Mouse (Mus musculus) right cerebral cortex, adult 2 months (tissue): ENCODE data around the gene Taok3.

Experiments
- DNase-seq, 2 experiments: peaks; one replicate each; pipeline ENCODE4 v3.0.0; 2021 to 2022; ENCODE audit warnings: low spot score in 2 of 2

The Taok3 gene

DNA sequence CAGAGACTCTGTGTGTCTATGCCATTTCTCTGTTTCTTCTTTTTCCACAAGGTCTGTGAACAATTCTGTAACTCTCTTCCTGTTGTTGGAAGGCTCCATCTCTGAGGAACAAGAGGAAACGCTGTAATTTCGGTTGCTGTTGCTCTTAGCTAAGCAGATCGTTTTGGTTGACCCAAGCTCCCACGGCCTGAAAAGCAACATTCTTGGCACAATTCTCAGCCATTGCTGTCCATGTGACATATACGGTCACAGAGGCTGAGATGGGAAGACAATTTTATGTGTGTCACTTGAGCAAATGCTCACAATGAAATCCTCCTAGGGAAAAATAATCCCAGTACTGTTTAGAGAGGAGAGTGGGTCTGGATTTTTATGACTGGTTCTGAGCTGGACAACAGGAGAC lies 62.0 kb downstream of the Taok3 start:
- no peak for DNase-seq

DNA sequence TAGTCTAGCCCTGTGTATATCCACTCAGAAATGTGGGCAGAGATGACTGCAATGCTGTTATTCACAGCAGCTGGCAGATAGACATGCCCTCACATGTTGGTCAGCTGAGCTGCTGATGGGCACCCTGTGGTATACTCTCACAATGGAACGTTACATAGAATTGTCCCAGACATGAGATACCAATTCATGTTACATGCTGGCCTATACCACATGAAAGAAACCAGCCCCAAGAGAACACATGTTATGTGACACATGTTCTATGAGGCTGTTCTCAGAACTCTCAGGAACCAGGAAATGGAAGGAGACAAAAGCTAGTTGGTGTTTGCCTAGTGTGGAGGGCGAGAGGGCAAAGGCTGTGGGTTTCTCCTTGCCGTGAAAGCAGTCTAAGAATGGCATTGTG lies 62.5 kb downstream of the Taok3 start:
- DNase-seq, result no peak

DNA sequence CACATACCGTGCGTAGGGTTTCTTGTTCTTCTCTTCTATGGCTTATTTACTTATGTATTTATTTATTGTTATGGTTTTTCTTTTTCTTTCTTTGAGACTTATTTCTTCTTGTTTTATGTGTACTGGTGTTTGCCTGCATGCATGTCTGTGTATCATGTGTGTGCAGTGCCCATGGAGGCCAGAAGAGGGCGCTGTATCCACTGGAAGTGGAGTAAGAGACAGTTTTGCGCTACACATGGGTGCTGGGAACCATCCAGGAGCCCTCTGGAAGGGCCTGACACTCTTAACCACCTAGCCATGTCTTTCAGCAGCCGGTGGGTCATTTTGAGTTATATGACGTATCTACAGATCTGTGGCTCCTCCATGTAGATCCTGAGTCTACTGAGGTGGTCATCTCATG lies 64.9 kb downstream of the Taok3 start:
- DNase-seq, result no peak

DNA sequence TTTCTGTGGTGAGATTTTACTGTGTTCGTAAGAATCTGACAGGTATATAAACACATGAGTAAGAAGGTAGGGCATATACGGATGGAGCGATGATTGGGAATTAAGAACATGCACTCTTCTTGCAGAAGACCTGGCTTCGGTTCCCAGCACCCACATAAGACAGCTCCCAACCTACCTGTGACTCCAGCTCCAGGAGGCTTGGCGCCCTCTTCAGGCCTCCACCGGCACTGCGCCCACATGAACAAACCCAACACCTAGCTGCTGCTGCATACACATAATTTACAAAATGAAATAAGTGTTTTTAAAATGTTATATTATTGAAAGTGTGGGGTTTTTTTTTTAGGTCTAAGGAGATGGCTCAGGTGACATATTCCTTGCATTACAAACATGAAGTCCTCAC lies 65.7 kb downstream of the Taok3 start:
- no peak for DNase-seq

DNA sequence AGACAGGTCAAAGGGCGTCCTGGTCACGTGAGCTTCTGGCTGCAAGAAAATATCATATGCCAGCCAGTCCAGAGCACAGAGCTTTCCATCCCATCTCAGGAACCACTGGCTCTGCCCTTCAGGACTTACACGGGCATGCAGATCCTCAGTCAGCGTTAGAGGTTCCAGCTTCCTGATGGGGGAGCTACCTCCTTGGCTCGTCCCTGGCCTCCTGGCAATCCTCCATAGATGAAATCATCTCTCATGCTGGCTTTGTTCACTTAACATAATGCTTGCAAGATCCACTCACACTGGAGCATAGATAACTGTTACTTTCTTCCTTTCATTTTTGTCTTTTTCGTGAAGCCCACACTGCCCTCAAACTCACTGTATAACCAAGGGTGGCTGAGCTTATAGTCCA lies 72.1 kb downstream of the Taok3 start:
- no peak for DNase-seq

DNA sequence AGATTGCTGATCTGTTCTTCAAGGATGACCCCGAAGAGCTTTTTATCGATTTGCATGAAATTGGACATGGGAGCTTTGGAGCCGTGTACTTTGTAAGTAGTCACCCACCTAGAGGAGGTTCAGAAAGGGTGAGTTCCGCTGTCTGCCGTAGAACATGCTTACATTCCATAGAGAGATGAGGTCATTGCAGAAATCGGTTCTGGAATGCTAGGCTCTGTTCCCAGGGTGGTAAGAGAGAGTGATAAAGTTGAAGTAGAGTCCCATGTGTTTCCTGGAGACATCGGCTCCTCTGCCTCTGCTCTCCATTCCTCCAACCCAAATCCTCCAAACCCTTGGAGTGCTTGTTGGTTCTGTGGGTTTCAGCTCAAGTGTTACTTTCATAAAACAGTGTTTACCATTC lies 73.8 kb downstream of the Taok3 start:
- DNase-seq, result no peak

DNA sequence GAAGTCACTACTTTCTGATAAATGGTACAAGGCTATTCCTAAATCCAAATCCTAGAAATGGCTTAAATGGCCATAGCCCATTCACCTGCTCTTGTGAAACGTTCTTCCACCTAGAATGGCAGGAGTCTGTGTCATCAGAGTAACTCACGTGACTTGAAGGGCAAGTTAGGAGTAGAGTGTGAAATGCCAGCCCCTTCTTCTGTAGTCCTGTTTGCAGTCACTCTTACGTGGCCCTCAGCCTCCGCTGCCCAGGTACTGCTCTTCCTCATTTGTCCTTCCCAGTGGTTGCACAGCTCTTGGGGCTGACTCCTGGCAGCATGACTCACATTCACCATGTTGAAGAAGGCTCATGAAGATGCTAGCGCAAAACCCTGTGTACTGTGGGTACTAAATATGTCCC lies 74.7 kb downstream of the Taok3 start:
- no peak for DNase-seq

DNA sequence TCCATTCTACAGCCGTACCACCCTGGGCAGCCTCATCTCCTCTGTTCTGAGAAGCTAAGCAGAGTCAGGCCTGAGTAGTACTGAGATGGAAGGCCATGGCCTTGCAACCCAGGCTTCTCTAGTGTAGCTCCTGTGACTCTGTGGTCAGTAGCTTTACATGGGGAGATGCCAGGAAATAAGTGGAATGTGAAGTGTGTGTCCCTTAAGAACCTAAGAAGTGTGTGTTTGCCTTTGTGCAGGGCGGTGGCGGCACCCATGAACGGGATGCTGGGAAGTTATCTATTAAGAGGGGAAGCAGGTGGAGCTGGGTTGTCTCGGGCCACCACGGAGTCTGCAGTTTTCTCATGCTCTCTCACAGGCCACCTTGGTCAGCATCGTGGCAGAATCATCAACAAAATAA lies 76.6 kb downstream of the Taok3 start:
- DNase-seq, result no peak

DNA sequence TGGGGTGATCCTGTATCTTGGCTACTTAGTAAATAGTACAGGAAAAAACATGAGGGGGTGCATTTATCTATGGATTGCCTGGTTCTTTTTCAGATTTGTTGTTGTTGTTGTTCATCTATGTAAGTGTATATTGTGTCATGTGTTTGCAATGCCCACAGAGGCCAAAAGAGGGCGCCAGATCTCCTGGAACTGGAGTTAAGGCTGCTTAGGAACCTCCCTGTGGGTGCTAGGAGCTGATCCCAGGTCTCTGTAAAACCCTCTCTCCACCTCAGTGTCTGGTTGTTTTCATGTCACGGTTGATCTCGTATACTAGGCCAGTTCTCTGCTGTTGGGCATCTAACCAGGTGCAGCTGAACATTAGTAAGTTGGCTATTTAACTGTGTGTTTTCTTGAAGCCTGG lies 78.5 kb downstream of the Taok3 start:
- no peak for DNase-seq

DNA sequence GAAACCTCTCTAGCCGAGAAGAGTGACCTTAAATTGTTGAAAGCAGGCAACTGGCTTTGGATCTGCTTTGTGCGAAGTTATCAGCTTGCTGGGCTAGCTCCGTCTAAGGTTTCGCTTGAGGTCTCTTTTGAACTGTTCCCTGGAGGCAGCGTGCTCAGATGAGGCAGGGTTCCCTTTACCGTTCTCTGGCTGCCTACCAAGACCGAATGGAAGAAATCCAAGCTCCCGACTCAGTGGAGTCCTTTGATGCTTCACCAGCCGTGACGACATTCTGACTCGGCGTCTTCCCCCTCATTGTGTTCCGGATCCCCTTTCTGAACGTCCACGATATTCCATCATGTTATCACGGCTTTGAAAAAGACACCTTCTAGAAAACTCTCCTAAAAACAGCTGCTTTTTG lies 87.4 kb downstream of the Taok3 start:
- peak; percentile 7 to 11 for DNase-seq

DNA sequence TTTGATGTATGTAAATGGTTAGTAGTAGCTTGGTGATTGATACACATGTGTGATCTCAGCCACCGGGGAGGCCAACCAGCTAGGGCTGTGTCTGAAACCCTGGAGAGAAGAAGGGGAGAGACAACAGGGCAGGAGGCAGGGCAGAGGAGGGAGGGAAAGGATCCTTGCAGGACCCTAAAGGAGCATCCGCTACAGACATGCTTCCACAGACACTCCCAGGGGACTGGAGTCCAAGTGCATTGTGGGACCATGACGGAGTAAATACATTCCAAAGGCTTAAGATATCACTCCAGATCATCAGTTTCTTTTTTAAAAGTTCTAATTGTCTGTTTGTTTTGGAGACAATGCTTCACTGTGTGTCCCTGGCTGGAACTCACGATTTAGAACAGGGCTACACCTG lies 94.1 kb downstream of the Taok3 start:
- DNase-seq, result no peak

DNA sequence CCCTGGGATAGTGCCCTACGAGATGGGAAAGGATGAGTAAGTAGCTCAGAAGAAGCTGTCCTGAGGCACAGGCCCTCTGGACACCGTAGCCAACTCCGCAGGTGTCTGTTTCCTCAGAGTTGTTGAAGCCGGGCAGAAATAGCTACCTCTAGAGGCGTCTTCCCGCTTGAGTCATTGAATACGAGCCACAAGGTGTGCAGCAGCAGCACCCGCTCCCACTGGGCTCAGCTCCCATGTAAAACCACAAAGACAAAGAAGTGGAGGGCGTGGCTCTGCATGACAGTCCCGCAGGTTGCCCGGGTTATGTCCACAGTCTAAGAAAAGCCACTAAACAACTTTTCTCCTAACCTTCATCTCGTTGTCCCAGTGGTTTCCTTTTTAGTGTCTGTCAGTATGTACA lies 111.1 kb downstream of the Taok3 start:
- no peak for DNase-seq

DNA sequence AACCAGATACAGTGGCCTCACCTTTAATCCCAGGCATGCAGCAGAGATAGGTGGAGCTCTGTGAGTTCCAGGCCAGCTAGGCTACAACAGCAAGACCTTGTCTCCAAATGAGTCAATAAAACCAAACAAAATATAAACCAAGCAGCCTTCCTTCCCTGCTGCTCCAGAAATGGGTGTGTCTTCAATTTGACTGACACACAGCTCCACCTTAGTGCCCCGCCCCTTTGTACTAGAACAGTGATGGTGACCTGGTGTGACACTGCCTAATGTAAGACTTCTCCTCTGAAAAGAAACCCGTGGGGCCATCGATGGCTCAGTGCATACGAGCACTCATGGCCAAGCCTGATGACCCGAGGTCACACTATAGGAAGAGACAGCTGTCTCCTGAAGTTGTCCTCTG lies 116.6 kb downstream of the Taok3 start:
- no peak for DNase-seq

DNA sequence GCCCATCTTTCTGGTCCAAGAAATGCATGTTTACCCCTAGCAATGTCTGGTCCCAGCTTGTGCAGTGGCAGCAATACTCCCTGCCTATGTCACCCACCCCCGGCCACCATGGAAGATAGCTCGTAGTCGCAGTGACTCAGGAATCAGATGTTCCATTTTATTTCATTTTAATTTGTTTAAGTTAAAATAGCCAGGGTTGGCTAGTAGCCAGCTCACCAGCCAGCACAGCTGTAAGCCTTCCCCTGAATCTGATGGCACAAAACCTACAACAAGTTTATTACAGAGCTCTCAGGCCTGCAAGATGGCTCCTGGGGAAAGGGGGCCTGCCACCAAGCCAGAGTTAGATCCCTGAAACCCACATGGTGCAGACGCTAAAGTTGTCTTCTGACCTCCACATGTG lies 119.2 kb downstream of the Taok3 start:
- peak; percentile 23 to 32 for DNase-seq

DNA sequence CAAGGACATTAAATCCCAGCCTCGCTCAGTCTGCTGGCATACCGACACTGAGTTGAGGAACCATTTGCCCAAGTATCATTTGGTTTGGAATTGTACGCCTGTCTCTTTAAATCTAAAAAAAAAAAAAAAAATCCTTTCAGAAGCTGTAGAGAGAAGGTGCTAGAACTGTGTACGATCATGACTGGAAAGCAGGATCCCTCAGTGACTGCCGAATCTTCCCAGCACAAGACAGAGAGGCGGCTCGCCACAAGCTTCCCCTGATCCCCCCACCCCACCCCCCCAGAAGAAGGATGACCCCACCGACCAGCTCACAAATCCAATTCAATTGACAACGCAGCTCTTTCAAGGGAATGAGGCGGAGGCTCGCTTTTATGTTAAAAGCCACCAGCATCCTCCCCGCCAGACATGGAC lies 120.4 kb downstream of the Taok3 start:
- DNase-seq, result peak in 1 of 2 experiments; percentile 26

DNA sequence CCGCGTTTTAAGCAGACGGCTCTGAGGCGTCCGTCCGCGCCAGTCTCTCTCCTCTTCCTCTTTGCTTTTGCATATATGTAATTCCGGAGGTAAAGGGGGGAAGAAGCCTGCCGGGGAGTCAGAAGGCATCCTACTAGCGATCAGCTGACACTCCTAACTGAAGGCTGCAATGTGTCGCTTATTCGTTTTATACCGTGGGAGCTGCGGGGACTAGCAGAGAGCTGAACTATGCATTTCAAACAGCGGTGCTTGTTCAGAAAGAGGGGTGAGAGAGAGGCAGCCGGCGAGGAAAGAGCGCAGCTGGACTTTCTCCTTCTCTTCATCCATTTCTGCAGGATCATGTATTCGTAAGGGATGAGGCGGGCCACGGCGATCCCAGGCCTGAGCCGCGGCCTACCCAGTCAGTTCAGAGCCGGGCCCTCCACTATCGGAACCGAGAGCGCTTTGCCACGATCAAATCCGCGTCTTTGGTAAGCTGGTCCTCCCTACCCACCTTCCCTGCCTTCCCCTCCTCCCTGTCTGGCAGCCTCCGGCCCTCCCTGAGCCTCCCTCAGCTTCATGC lies 120.9 kb downstream of the Taok3 start:
- peak; percentile 60 to 68 for DNase-seq

DNA sequence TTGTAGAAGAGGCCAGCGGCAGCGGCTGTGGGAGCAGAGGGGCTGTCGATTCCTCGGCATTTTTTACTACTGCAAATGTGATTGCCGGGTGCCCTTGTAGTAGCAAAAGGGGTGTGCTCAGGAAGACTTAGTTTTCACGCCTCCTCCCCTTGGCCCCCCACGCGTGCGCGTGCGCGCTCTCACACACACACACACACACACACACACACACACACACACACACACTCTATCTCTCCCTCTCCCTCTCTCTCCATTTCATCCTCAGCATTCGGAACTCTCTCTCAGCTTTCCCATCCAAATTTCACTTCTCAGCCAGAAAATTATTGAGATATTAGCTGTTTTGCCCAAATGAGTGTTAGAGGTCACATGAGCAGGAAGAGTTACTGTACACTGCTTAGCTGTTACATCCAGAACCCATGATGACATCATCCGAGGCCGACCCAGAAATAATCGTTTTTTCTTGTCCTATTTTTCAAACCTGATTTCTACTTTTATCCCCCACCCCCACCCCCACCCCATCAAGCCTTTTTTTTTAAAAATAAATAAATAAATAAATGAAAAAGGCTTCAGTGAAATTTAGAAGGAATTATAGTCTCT lies 122.1 kb downstream of the Taok3 start:
- DNase-seq, result peak; percentile 58 to 62

DNA sequence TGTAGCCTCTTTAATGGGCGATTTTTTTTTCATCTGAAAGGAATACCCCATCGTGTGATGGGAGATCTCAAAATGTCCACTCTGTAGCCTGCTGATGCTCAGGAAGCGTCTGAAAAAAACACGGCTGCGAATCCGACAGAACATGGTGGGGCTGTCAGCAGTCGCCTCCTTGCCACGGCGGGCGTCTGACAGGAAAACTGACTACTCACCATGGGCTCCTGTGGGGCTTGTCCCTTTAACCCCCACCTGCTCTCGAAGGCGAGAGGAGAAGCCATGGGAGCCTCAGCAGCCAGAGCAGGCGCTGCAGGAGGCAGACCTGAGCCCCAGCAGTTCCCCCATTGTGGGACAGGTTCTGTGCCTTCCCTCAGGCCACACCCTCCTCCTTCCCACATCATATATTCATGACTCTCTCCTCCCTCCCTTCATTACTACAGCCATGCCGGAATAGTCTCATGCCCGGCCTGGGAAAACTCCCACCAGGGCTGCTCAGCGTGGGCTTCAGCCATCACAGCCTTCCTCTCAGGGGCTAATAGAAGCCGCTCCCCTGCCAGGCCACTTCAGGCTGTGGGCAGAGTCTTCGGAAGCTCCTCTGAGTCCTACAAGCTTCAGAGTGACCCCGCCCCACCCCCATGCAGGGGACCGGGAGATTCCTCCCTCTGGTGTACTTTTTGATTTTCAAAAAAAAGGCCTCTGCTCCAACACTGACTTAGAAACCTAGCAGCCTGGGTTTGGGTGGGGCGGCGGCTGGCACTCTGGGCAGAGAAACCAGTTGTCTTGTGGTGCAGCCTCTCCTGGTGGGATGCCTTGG lies 122.9 kb downstream of the Taok3 start:
- DNase-seq, result peak; percentile 49 to 53

DNA sequence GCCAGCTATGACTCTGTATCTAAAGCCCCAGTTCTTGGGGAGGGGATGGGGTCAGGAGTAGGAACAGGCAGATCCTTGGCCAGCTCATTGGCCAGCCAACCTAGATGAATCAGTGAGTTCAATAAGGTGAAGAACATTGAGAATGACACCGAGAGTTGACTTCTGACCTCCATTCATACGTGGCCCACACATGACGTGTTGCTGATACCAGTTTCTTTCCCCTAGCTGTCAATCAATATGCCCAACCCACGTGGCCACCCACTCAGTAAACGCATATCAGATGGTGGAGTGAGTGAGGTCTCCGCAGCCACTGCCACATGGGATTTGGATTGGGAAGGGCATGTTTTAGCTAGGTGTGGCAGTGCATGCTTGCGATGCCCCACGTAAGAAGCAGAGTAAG lies 125.2 kb downstream of the Taok3 start:
- DNase-seq, result no peak

DNA sequence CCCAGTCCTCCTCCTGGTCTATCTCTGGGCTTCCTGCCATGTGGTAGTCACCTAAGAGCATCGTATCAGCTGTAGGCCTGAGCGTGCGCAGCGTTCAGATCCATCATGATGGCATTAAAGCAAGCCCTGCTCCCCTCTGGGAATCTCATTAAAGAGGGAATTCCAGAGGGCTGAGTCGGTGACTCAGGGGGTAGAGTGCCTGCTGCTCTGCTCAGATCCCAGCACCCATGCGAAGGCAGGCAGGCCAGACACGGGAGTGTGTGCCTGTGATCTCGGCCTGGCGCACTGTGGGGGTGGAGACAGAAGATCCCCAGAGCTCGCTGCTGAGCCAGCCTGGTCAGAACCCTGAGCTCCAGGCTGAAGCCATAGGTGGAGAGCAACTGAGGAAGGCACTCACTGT lies 128.4 kb downstream of the Taok3 start:
- DNase-seq, result no peak

DNA sequence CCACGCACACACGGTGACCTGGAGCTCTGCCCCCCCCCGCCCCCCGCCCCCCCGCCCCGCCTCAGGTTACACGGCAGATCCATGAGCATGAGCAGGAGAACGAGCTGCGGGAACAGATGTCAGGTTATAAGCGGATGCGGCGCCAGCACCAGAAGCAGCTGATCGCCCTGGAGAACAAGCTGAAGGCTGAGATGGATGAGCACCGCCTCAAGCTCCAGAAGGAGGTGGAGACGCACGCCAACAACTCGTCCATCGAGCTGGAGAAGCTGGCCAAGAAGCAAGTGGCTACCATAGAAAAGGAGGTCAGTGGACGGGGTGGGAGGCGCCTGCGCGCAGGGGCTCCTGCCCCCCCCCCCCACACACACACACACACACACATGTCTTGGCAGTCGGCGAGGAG lies 130.9 kb downstream of the Taok3 start:
- DNase-seq, result peak in 1 of 2 experiments; percentile 43

DNA sequence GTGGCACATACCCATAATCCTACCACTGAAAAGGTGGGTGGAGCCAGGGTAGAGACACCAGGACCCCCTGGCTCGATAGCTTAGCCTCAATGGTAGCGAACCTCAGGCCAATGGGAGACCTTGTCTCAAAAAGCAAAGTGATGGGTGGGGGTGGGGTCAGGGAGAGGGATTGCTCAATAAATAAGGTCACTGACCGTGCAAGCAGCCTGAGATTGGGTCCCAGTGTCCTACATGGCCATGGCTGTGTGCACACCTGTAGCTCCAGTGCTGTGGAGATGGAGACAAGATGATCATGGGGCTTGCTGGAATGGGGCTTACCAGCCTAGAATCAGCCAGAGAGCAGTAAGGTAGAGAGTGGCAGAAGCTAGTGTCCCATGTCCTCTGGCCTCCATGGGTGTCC lies 131.8 kb downstream of the Taok3 start:
- no peak for DNase-seq

DNA sequence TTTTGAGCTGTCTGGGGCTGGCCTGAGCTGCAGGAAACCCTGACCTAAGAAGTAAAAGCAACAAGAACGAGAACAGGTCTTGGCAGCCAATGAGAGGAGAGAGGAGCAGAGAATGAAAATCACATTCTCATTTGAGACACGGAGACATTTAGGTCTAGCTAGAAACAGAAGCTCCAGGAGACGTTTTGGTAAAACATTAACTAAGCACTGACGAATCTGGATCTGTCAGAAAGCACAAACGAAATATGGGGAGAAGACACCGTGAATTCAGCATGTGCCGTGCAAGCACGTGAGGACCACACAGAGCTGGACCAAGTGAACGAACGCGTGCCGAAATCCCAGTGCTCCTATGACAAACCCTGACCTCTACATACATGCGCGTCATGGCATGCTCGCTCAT lies 138.3 kb downstream of the Taok3 start:
- no peak for DNase-seq
